Mouse (Mus musculus) heart, embryonic 16.5 days (tissue): ENCODE data around the gene Ankrd13c. TPM values are rescaled to one million over a fixed set of nuclear protein-coding genes. Genes with fewer than 3 reads are reported as not detected.

Source experiments
- ATAC-seq: fragments of 200-750 bp; cut with Nextera tagmentation; replicated peaks from 2 replicates; pipeline ENCODE4 v1.8.0; 2017; ENCODE audit warnings: moderate number of reproducible peaks; ENCODE audit not compliant: insufficient read depth, low FRiP score; ENCODE audit errors: extremely low read depth
- H3K27ac ChIP-seq: fragments of 300-500 bp; sonication (generic); 2 replicates; pipeline ENCODE4 v1.5.1; 2014; ENCODE audit warnings: mild to moderate bottlenecking, low read length, control low read depth, moderate library complexity
- H3K27me3 ChIP-seq: fragments of 300-500 bp; sonication (generic); 2 replicates; pipeline ENCODE4 v1.6.1; 2014; ENCODE audit warnings: low read length, mixed read lengths; ENCODE audit not compliant: control insufficient read depth, insufficient read depth
- H3K36me3 ChIP-seq: fragments of 300-500 bp; sonication (generic); 2 replicates; pipeline ENCODE4 v1.6.1; 2014; ENCODE audit not compliant: control insufficient read depth, insufficient read depth
- H3K4me1 ChIP-seq: fragments of 300-500 bp; sonication (generic); 2 replicates; pipeline ENCODE4 v1.6.1; 2014; ENCODE audit warnings: low read length, mixed read lengths; ENCODE audit not compliant: control insufficient read depth, insufficient read depth
- H3K4me2 ChIP-seq: fragments of 300-500 bp; sonication (generic); 2 replicates; pipeline ENCODE4 v1.6.1; 2014; ENCODE audit warnings: low read depth, mild to moderate bottlenecking, control low read depth, low read length
- H3K4me3 ChIP-seq: fragments of 300-500 bp; sonication (generic); 2 replicates; pipeline ENCODE4 v1.5.1; 2014; ENCODE audit warnings: mild to moderate bottlenecking, control low read depth, low read length
- H3K9ac ChIP-seq: fragments of 300-500 bp; sonication (generic); 2 replicates; pipeline ENCODE4 v1.6.1; 2014; ENCODE audit warnings: low read length, control low read depth
- H3K9me3 ChIP-seq: fragments of 300-500 bp; sonication (generic); replicated peaks from 2 replicates; pipeline ENCODE4 v1.6.1; 2016; ENCODE audit warnings: low read length; ENCODE audit not compliant: control insufficient read depth
- WGBS: fragments of 180-500 bp; shearing (Covaris S2); extraction: QIAGEN DNeasy Blood & Tissue Kit; methylation state at CpG from one replicate; pipeline ENCODE4 v1.1.7; 2014; 5-methylcytosine and 5-hydroxymethylcytosine counted together
- polyA plus RNA-seq: library from polyadenylated mRNA; unstranded; fragments of >200 nt; fragmentation: Nextera tagmentation; extraction: Ambion mirVana; gene quantifications from 2 replicates; pipeline ENCODE4 v1.2.1, GENCODE M21; 2015

Gene Ankrd13c
- polyA plus RNA-seq, 1 experiment from 2014 or later: 17.1 TPM

GRCm38 (mm10) chr3:158036329-158036988 is 89.4 kb downstream of the Ankrd13c start, which contains the start of the genes Srsf11 and Lrrc40:
TSS of gene Srsf11 (minus strand) at chr3:158036639.
TSS of gene Lrrc40 (plus strand) at chr3:158036662.
- H3K36me3 ChIP-seq: no peaks in the 10 kb centered on the region
- H3K27me3 ChIP-seq: no peaks in the 10 kb centered on the region
- H3K9me3 ChIP-seq: no peaks in the 10 kb centered on the region
- WGBS: under 1% methylated on average over 55 of the region's 55 CpGs
- H3K4me1 ChIP-seq: peaks cover 22% of the 10 kb centered on the region
- peak within 1 kb of the TSS; percentile 92 for H3K27ac ChIP-seq
- H3K4me2 ChIP-seq: peak within 1 kb of the TSS; percentile 88
- peak; percentile 93 for ATAC-seq
- H3K9ac ChIP-seq: peak within 1 kb of the TSS; percentile 97
- peak within 1 kb of the TSS; percentile 92 for H3K4me3 ChIP-seq

GRCm38 (mm10) chr3:158038106-158038505 is 91.1 kb downstream of the Ankrd13c start:
- H3K9me3 ChIP-seq: no peaks in the 10 kb centered on the region
- 87% methylated on average over 3 of the region's 3 CpGs for WGBS
- no peak overlapping the region for H3K4me3 ChIP-seq
- H3K9ac ChIP-seq: no peak overlapping the region
- ATAC-seq: no peak
- H3K27me3 ChIP-seq: no peaks in the 10 kb centered on the region
- no peak overlapping the region for H3K4me2 ChIP-seq
- peaks cover 15% of the 10 kb centered on the region for H3K4me1 ChIP-seq
- no peaks in the 10 kb centered on the region for H3K36me3 ChIP-seq
- H3K27ac ChIP-seq: no peak overlapping the region

GRCm38 (mm10) chr3:158040755-158041154 is 93.7 kb downstream of the Ankrd13c start:
- Histone ChIP-seq H3K4me1 (peaks cover 3% of the 10 kb centered on the region), H3K9ac (no peak overlapping the region), H3K4me2 (no peak overlapping the region), H3K27me3 (no peaks in the 10 kb centered on the region), H3K36me3 (no peaks in the 10 kb centered on the region), H3K27ac (no peak overlapping the region), H3K4me3 (no peak overlapping the region), H3K9me3 (no peaks in the 10 kb centered on the region)
- no peak for ATAC-seq
- WGBS: 83% methylated on average over 2 of the region's 2 CpGs

- Histone ChIP-seq H3K36me3 (peaks cover 6% of the 10 kb centered on the region; the same call in 1 of the 2 replicates), H3K27me3 (no peaks in the 10 kb centered on the region), H3K9me3 (no peaks in the 10 kb centered on the region), H3K4me2 (no peak overlapping the region), H3K9ac (no peak overlapping the region), H3K27ac (no peak overlapping the region), H3K4me1 (no peaks in the 10 kb centered on the region), H3K4me3 (no peak overlapping the region)
- WGBS: 84% methylated on average over 2 of the region's 2 CpGs
- no peak for ATAC-seq
Measured at GRCm38 (mm10) chr3:158049508-158049907, 102.5 kb downstream of the Ankrd13c start.

Other genes starting within 250 kb of the Ankrd13c start
- 3.3 and 4.2 TPM in 2 replicates for gene Cth, start 22.2 kb upstream of the Ankrd13c start, polyA plus RNA-seq
- gene Srsf11, start 89.4 kb downstream of the Ankrd13c start, polyA plus RNA-seq: 145 and 151 TPM in 2 replicates
- 34.4 and 39.7 TPM in 2 replicates for gene Lrrc40, start 89.4 kb downstream of the Ankrd13c start, polyA plus RNA-seq